Mouse (Mus musculus): ENCODE measurements at regions not wholly inside any gene's neighbourhood (a gene's known extent, or its start where the extent isn't known, plus 50 kb on each side); places are given as distances from the start of the nearest gene placed in this dataset.

DNA sequence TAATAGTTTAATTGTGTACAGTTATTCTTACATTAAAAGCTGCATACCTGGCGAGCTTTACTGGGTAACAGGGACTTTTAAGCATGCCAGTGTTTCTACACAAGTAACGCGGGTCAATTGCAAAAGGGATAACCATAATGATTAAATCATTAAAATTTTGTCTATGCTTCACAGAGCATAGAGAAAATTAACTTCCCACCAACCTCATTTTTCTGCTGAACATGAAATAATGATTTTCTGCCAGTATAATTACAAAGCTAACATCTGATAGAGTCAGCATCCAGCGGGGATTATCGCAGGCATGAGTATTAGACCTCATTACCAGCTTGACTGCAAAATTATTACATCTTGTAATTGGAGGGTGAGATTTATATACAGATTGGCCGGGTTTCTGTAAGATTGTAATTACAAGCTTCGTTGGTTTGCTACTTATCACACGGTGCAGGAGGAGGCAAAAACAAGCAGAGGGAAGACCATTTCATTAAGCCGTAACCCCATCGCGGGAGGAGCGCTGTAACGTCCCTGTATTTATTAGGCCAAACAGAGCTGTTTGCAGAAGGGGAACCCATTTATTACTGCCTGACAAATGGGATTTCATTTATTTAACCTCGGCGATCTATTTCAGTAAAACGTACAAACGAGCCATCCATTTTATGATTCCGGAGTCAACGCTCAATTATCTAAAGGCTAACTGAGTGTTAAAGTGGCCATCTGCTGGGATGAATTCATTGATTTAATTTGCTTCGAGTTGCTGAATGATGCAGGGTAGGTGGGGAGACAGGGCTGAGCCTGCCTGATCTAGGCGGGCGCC lies 143.3 kb upstream of the Irx4 start:
- H3K79me2 ChIP-seq (replicated peaks; ENCODE audit: control insufficient read depth, extremely low read depth, insufficient read depth, poor library complexity, severe bottlenecking): no peaks in the 10 kb centered on the region
- no peak for DNase-seq (ENCODE audit: extremely low read depth)
- H3K9me3 ChIP-seq (replicated peaks; ENCODE audit: low read length): no peaks in the 10 kb centered on the region
- H3K4me2 ChIP-seq (ENCODE audit: insufficient read depth, low read depth, poor library complexity, severe bottlenecking): no peak overlapping the region
- no peaks in the 10 kb centered on the region for H3K36me3 ChIP-seq (replicated peaks in 1 of 2; ENCODE audit: control insufficient read depth in 1 of 2, insufficient read depth in 1 of 2, low read length in 1 of 2)
- no peak overlapping the region for H3K4me3 ChIP-seq (replicated peaks in 1 of 3; ENCODE audit: low read depth in 2 of 3, low read length in 2 of 3, poor library complexity in 1 of 3)
- no peak for TF ChIP-seq RAD21 (IDR thresholded peaks at IDR 0.05; ENCODE audit: low read depth, low read length)
- TF ChIP-seq USF1 (IDR thresholded peaks at IDR 0.05; ENCODE audit: low read depth, low read length): no peak
- TF ChIP-seq HCFC1 (IDR thresholded peaks at IDR 0.05; ENCODE audit: low read depth, low read length): no peak
- TF ChIP-seq BHLHE40 (IDR thresholded peaks at IDR 0.05; ENCODE audit: low read depth, low read length): no peak
- TF ChIP-seq MAZ (IDR thresholded peaks at IDR 0.05; ENCODE audit: low read depth, low read length): no peak
- TF ChIP-seq POLR2A (IDR thresholded peaks at IDR 0.05; ENCODE audit: low read depth, low read length): no peak
- TF ChIP-seq ZC3H11A (IDR thresholded peaks at IDR 0.05; ENCODE audit: low read depth, low read length): no peak
- no peak for TF ChIP-seq ELF1 (IDR thresholded peaks at IDR 0.05; ENCODE audit: low read depth, low read length)
- no peak for TF ChIP-seq TBP (conservative IDR thresholded peaks at IDR 0.05; ENCODE audit: low read depth, low read length)
- TF ChIP-seq NRF1 (IDR thresholded peaks at IDR 0.05; ENCODE audit: low read depth, low read length): no peak
- no peak for TF ChIP-seq IRF4 (IDR thresholded peaks at IDR 0.05; ENCODE audit: low read depth, low read length)
- TF ChIP-seq JUND (conservative IDR thresholded peaks at IDR 0.05; ENCODE audit: low read depth, low read length): no peak
- no peak for TF ChIP-seq POLR2AphosphoS2 (IDR thresholded peaks at IDR 0.05; ENCODE audit: low read depth, low read length)
- no peak for TF ChIP-seq KAT2A (IDR thresholded peaks at IDR 0.05; ENCODE audit: insufficient replicate concordance, low read length)
- TF ChIP-seq MAFK (IDR thresholded peaks at IDR 0.05; ENCODE audit: insufficient replicate concordance, low read length): no peak
- TF ChIP-seq JUN (IDR thresholded peaks at IDR 0.05; ENCODE audit: insufficient read depth, low read depth, low read length): no peak
- TF ChIP-seq ETS1 (conservative IDR thresholded peaks at IDR 0.05; ENCODE audit: low read depth, low read length): no peak
- H3K9ac ChIP-seq (ENCODE audit: insufficient read depth, low read depth): no peak overlapping the region
- H3K4me1 ChIP-seq (ENCODE audit: control insufficient read depth in 1 of 2, insufficient read depth in 2 of 2): no peaks in the 10 kb centered on the region
- in situ Hi-C loops (cut with MboI; ENCODE audit: low pct_ligation_motif_present, low pct_unique_long_range_greater_than_20kb, low sequenced_read_pairs): no loop called here
- peaks cover 6% of the 10 kb centered on the region for H3K27me3 ChIP-seq (replicated peaks)
- no peak overlapping the region for H3K27ac ChIP-seq (ENCODE audit: insufficient read depth, low read depth)
- dilution Hi-C loops (cut with MboI; ENCODE audit: extremely low pct_ligation_motif_present, extremely low pct_unique_long_range_greater_than_20kb, low sequenced_read_pairs): no loop called here

DNA sequence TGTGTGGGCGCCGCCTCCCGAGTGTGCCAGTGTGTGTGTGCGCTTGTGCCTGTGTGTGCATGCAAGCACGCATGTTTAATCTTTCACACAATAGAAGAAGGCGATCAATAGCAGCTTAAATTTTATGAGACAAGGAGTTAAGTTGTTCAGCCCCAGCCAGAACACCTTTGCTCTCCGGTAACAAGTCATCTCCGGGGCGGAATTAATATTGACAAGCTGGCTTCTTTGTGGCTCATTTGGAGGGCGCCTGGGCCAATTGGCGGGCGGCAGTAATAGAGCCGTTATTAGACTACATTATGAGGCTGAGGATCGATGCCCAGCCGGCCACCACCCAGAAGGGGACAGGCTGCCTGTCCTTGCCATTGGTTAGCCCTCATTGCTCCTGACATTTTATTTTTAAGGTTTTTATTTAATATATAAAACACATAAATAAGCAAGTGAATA lies 142.6 kb upstream of the Irx4 start:
- Histone ChIP-seq H3K27me3 (replicated peaks) (peaks cover 6% of the 10 kb centered on the region), H3K27ac (ENCODE audit: insufficient read depth, low read depth) (no peak overlapping the region), H3K9ac (ENCODE audit: insufficient read depth, low read depth) (no peak overlapping the region), H3K4me2 (ENCODE audit: insufficient read depth, low read depth, poor library complexity, severe bottlenecking) (no peak overlapping the region), H3K4me1 (ENCODE audit: control insufficient read depth in 1 of 2, insufficient read depth in 2 of 2) (no peaks in the 10 kb centered on the region), H3K4me3 (replicated peaks in 1 of 3; ENCODE audit: low read depth in 2 of 3, low read length in 2 of 3, poor library complexity in 1 of 3) (no peak overlapping the region), H3K79me2 (replicated peaks; ENCODE audit: control insufficient read depth, extremely low read depth, insufficient read depth, poor library complexity, severe bottlenecking) (no peaks in the 10 kb centered on the region), H3K9me3 (replicated peaks; ENCODE audit: low read length) (no peaks in the 10 kb centered on the region), H3K36me3 (replicated peaks in 1 of 2; ENCODE audit: control insufficient read depth in 1 of 2, insufficient read depth in 1 of 2, low read length in 1 of 2) (no peaks in the 10 kb centered on the region)
- dilution Hi-C loops (cut with MboI; ENCODE audit: extremely low pct_ligation_motif_present, extremely low pct_unique_long_range_greater_than_20kb, low sequenced_read_pairs): no loop called here
- TF ChIP-seq GABPA (IDR thresholded peaks at IDR 0.05; ENCODE audit: insufficient replicate concordance, low read depth, low read length) (no peak), SMC3 (IDR thresholded peaks at IDR 0.05; ENCODE audit: low read depth, low read length) (no peak), CHD1 (IDR thresholded peaks at IDR 0.05; ENCODE audit: low read depth, low read length) (no peak), SIN3A (IDR thresholded peaks at IDR 0.05; ENCODE audit: low read length) (no peak), MYC (IDR thresholded peaks at IDR 0.05; ENCODE audit: low read depth, low read length) (no peak), E2F4 (IDR thresholded peaks at IDR 0.05; ENCODE audit: insufficient replicate concordance, low read depth, low read length) (no peak), ZC3H11A (IDR thresholded peaks at IDR 0.05; ENCODE audit: low read depth, low read length) (no peak), POLR2A (IDR thresholded peaks at IDR 0.05; ENCODE audit: low read depth, low read length) (no peak), USF2 (conservative IDR thresholded peaks at IDR 0.05; ENCODE audit: low read depth, low read length) (no peak), ETS1 (conservative IDR thresholded peaks at IDR 0.05; ENCODE audit: low read depth, low read length) (no peak), MEF2A (IDR thresholded peaks at IDR 0.05; ENCODE audit: borderline replicate concordance, low read depth, low read length) (no peak), KAT2A (IDR thresholded peaks at IDR 0.05; ENCODE audit: insufficient replicate concordance, low read length) (no peak), ZNF384 (IDR thresholded peaks at IDR 0.05; ENCODE audit: low read depth, low read length) (no peak), MAX (IDR thresholded peaks at IDR 0.05; ENCODE audit: low read length) (no peak), PAX5 (IDR thresholded peaks at IDR 0.05; ENCODE audit: low read length) (no peak)
- in situ Hi-C loops (cut with MboI; ENCODE audit: low pct_ligation_motif_present, low pct_unique_long_range_greater_than_20kb, low sequenced_read_pairs): no loop called here
- DNase-seq (ENCODE audit: extremely low read depth): no peak

Measured in CH12.LX (cell line).